8 mouse cellular contexts compared by ENCODE assay signal in genomic region chr12:83487476-83487991, GRCm38 (mm10). TPM values are rescaled to one million over a fixed set of nuclear protein-coding genes. Genes with fewer than 3 reads are reported as not detected.
A peak's percentile ranks its signal among the peaks of the same experiment; 100 is the strongest.
DNase-seq lines count a peak whose midpoint lies in the region; ATAC-seq and TF ChIP-seq lines count a peak whose summit lies in the region.

Dpf3 (minus strand) TSS chr12:83487716.

- peak; percentile 93 for DNase-seq in c-Kit-negative CD71-positive TER-119-positive erythroid progenitor cells, embryonic 14.5 days (ENCODE audit: low read depth, low spot score)
- DNase-seq in fibroblast of lung, adult 2 months (ENCODE audit: low read depth): peak; percentile 80
- peak; percentile 99 to 100 for DNase-seq in kidney, postnatal 25 days
- DNase-seq in liver, embryonic 14.5 days (ENCODE audit: low read depth in 3 of 3, low spot score in 3 of 3): peak; percentile 93 to 94 (median 94)
- DNase-seq in neural tube, embryonic 11.5 days (ENCODE audit: low spot score): peak; percentile 97
- DNase-seq in stomach, postnatal 0 days (ENCODE audit: low spot score): peak; percentile 99

- H3K4me1 ChIP-seq in heart, embryonic 15.5 days (replicated peaks): peaks cover 39% of the 10 kb centered on the region
- H3K4me1 ChIP-seq in liver, embryonic 14.5 days (replicated peaks; ENCODE audit: control insufficient read depth in 2 of 2, insufficient read depth in 2 of 2, low read length in 1 of 2): peaks cover 16 to 17% of the 10 kb centered on the region in 2 experiments
- H3K4me1 ChIP-seq in neural tube, embryonic 11.5 days (ENCODE audit: control insufficient read depth, insufficient read depth, low read length): peaks cover 17% of the 10 kb centered on the region
- H3K4me1 ChIP-seq in stomach, postnatal 0 days (replicated peaks; ENCODE audit: control insufficient read depth, insufficient read depth): no peaks in the 10 kb centered on the region; the same call in none of the 2 replicates

- H3K36me3 ChIP-seq in heart, embryonic 15.5 days: no peaks in the 10 kb centered on the region
- no peaks in the 10 kb centered on the region for H3K36me3 ChIP-seq in liver, embryonic 14.5 days (replicated peaks; ENCODE audit: control insufficient read depth, insufficient read depth, low read depth)
- H3K36me3 ChIP-seq in neural tube, embryonic 11.5 days (ENCODE audit: control insufficient read depth, insufficient read depth, low read length): no peaks in the 10 kb centered on the region
- no peaks in the 10 kb centered on the region for H3K36me3 ChIP-seq in stomach, postnatal 0 days (ENCODE audit: control insufficient read depth, insufficient read depth, low read length)

- peak within 1 kb of the TSS; percentile 87 for H3K9ac ChIP-seq in heart, embryonic 15.5 days
- H3K9ac ChIP-seq in liver, embryonic 14.5 days (replicated peaks): peak within 1 kb of the TSS; percentile 69
- peak within 1 kb of the TSS; percentile 71 for H3K9ac ChIP-seq in neural tube, embryonic 11.5 days (ENCODE audit: low read length)
- H3K9ac ChIP-seq in stomach, postnatal 0 days (ENCODE audit: low read length): peak within 1 kb of the TSS; percentile 57

- no peaks in the 10 kb centered on the region for H3K9me3 ChIP-seq in heart, embryonic 15.5 days (replicated peaks)
- H3K9me3 ChIP-seq in liver, embryonic 14.5 days (ENCODE audit: control insufficient read depth, low read length): peaks cover 4% of the 10 kb centered on the region
- H3K9me3 ChIP-seq in neural tube, embryonic 11.5 days (ENCODE audit: control insufficient read depth, low read length): no peaks in the 10 kb centered on the region
- 0 out of 2 replicates have a peak, but pooled peaks cover 2% of the 10 kb centered on the region for H3K9me3 ChIP-seq in stomach, postnatal 0 days (ENCODE audit: control insufficient read depth, low read length)

- WGBS in heart, embryonic 15.5 days: under 1% methylated on average over 31 of the region's 31 CpGs
- WGBS in liver, embryonic 14.5 days (ENCODE audit: insufficient replicate concordance): under 1% methylated on average over 31 of the region's 31 CpGs
- under 1% methylated on average over 31 of the region's 31 CpGs for WGBS in neural tube, embryonic 11.5 days
- WGBS in stomach, postnatal 0 days: under 1% methylated on average over 31 of the region's 31 CpGs

- TF ChIP-seq EP300 in liver, embryonic 14.5 days (IDR thresholded peaks at IDR 0.05; ENCODE audit: low read depth): no peak
- TF ChIP-seq EP300 in stomach, postnatal 0 days (optimal IDR thresholded peaks at IDR 0.05): no peak

- peak; percentile 89 for ATAC-seq in CD4-positive, CD25-positive, alpha-beta regulatory T cell, adult 4 months
- ATAC-seq in heart, embryonic 15.5 days (replicated peaks; ENCODE audit: insufficient number of reproducible peaks, insufficient read depth, low FRiP score, low read depth): peak; percentile 95
- peak; percentile 95 for ATAC-seq in liver, embryonic 14.5 days (ENCODE audit: insufficient read depth)
- peak; percentile 97 for ATAC-seq in neural tube, embryonic 11.5 days (ENCODE audit: insufficient read depth, low FRiP score, low TSS enrichment)
- ATAC-seq in stomach, postnatal 0 days (ENCODE audit: low FRiP score, low TSS enrichment): peak; percentile 97

- peak within 1 kb of the TSS; percentile 84 for H3K4me3 ChIP-seq in heart, embryonic 15.5 days
- H3K4me3 ChIP-seq in liver, embryonic 14.5 days (ENCODE audit: insufficient read depth in 1 of 2, low read depth in 2 of 2, low read length in 2 of 2): peak within 1 kb of the TSS; percentile 73 to 88
- H3K4me3 ChIP-seq in neural tube, embryonic 11.5 days (ENCODE audit: low read depth, low read length): peak within 1 kb of the TSS; percentile 71
- peak within 1 kb of the TSS; percentile 60 for H3K4me3 ChIP-seq in stomach, postnatal 0 days (ENCODE audit: low read depth, low read length)

- H3K4me2 ChIP-seq in heart, embryonic 15.5 days: peak within 1 kb of the TSS; percentile 97
- peak within 1 kb of the TSS; percentile 99 for H3K4me2 ChIP-seq in liver, embryonic 14.5 days (ENCODE audit: low read depth)
- peak within 1 kb of the TSS; percentile 98 for H3K4me2 ChIP-seq in neural tube, embryonic 11.5 days (ENCODE audit: low read depth)
- peak within 1 kb of the TSS; percentile 100 for H3K4me2 ChIP-seq in stomach, postnatal 0 days (replicated peaks; ENCODE audit: low read depth)

- 0 out of 2 replicates have a peak, but pooled peaks cover 5% of the 10 kb centered on the region for H3K27me3 ChIP-seq in heart, embryonic 15.5 days
- H3K27me3 ChIP-seq in liver, embryonic 14.5 days (ENCODE audit: control insufficient read depth, insufficient read depth, low read length): peaks cover 29% of the 10 kb centered on the region
- 0 out of 2 replicates have a peak, but pooled peaks cover 5% of the 10 kb centered on the region for H3K27me3 ChIP-seq in neural tube, embryonic 11.5 days (ENCODE audit: control insufficient read depth, insufficient read depth, low read length)
- no peaks in the 10 kb centered on the region for H3K27me3 ChIP-seq in stomach, postnatal 0 days (ENCODE audit: control insufficient read depth, insufficient read depth, low read length)

- H3K27ac ChIP-seq in heart, embryonic 15.5 days: peak within 1 kb of the TSS; percentile 94
- peak within 1 kb of the TSS; percentile 72 for H3K27ac ChIP-seq in liver, embryonic 14.5 days
- peak within 1 kb of the TSS; percentile 81 for H3K27ac ChIP-seq in neural tube, embryonic 11.5 days (ENCODE audit: low read depth, low read length)
- H3K27ac ChIP-seq in stomach, postnatal 0 days (replicated peaks): peak within 1 kb of the TSS; percentile 65; the same call in 1 of the 2 replicates

- TF ChIP-seq CTCF in liver, embryonic 14.5 days (IDR thresholded peaks at IDR 0.05; ENCODE audit: low read depth): no peak
- TF ChIP-seq CTCF in stomach, postnatal 0 days (IDR thresholded peaks at IDR 0.05; ENCODE audit: low read depth): no peak

RNA-seq across cellular contexts. Expression of gene Dpf3, which starts in this region (rescaled TPM):
- polyA plus RNA-seq in CD4-positive, CD25-positive, alpha-beta regulatory T cell, adult 4 months (2017; shearing (Covaris generic)): under 1 TPM in 1 of 2 experiments, not detected in 1; 0.58 TPM
- 17.3 and 20.7 TPM in 2 replicates for polyA plus RNA-seq in heart, embryonic 15.5 days (2015; fragmentation: Nextera tagmentation; extraction: Ambion mirVana)
- 2.2 and 3.7 TPM in 2 replicates for polyA plus RNA-seq in liver, embryonic 14.5 days (2012; rRNA removed)
- 4.1 and 4.8 TPM in 2 replicates for polyA plus RNA-seq in liver, embryonic 14.5 days (2014; fragmentation: Nextera tagmentation; extraction: Ambion mirVana)
- polyA plus RNA-seq in neural tube, embryonic 11.5 days (2014; fragmentation: Nextera tagmentation; extraction: Ambion mirVana): 10.8 and 11.0 TPM in 2 replicates
- polyA plus RNA-seq in stomach, postnatal 0 days (2015; fragmentation: Nextera tagmentation; extraction: Ambion mirVana): 2.6 and 3.0 TPM in 2 replicates

Comparison
In these comparisons a context has a peak if more than half of its experiments do, and no peak if none do; other contexts are left out.
1. Peak in every context shown above with its lines: DNase-seq, ATAC-seq, H3K4me3 ChIP-seq and H3K27ac ChIP-seq.
2. Peak in ATAC-seq in CD4-positive, CD25-positive, alpha-beta regulatory T cell, adult 4 months; RNA of the gene not detected or under 1 TPM.